Mouse (Mus musculus): Measurements from ENCODE around the gene Noc2l. TPM values are rescaled to one million over a fixed set of nuclear protein-coding genes. Genes with fewer than 3 reads are reported as not detected.

The Noc2l gene
- polyA plus RNA-seq, 1 experiment: 66.1 TPM

DNA sequence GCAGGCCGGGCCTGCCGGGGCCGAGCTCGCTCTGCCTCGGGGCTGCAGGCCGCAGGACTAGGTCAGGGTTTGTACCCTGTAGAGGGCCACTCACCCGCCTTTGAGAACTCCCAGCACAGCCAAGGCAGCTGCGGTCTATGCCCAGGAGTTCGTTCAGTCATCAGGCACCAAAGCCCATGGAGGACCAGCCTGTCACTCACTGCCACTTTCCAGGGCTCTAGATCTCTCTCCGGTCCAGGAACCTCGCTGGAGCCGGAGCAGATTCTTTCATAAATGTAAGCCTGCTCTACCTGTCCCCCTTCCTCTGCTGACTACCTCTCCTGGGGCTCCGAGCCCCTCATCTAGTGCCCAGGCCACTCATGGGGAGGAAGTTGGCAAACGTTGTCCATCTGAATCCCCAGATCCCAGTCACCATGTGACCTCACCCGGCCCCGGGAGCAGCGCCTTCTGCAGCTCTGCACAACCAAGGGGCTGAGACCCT lies 1.7 kb upstream of the Noc2l start:
- peaks cover 1% of the 10 kb centered on the region; the same call in 1 of the 2 replicates for H3K4me1 ChIP-seq (ENCODE audit: control insufficient read depth, insufficient read depth, low read length)
- H3K27ac ChIP-seq (ENCODE audit: insufficient read depth, low read length): no peak overlapping the region
- no peak; the same call in 1 of the 2 replicates for TF ChIP-seq POLR2A (IDR thresholded peaks at IDR 0.05; ENCODE audit: low read depth, low read length)
- no peak for TF ChIP-seq CTCF (IDR thresholded peaks at IDR 0.05; ENCODE audit: borderline replicate concordance, insufficient read depth, low read length)
- H3K4me3 ChIP-seq (ENCODE audit: insufficient read depth, low read length): peak overlapping the region; percentile 74

DNA sequence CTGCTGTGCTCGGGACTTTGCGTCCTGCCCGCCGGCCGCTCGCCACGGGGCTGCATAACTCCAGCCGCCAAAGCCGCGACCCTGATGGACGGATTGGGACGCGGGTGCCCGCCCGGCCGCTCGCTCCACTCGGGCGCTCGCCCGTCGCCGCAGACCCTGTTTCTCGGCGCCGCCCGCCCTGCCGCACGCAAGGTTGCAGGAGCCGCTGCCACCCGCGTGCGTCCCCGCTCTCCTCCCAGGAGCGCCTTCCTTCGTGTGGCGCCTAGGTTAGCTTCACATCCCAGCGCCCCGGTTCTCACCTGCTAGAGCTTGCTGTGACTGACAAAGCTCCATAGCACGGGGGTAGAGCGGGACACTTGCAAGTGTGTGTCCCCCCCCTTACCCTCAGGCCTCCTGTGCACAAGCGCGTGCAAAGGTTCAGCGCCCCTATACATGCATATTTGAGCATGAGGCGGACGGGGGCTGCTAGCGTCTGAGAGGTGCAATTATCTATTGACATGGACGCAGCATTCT lies 1.1 kb upstream of the Noc2l start, which contains the start of gene Plekhn1:
Plekhn1 (minus strand) TSS at position 157 of the 513 bp plus-strand sequence.
- TF ChIP-seq POLR2A (IDR thresholded peaks at IDR 0.05; ENCODE audit: low read depth, low read length) (peak; percentile 43), CTCF (IDR thresholded peaks at IDR 0.05; ENCODE audit: borderline replicate concordance, insufficient read depth, low read length) (no peak)
- Histone ChIP-seq H3K27ac (ENCODE audit: insufficient read depth, low read length) (peak within 1 kb of the TSS; percentile 55), H3K4me1 (ENCODE audit: control insufficient read depth, insufficient read depth, low read length) (no peaks in the 10 kb centered on the region), H3K4me3 (ENCODE audit: insufficient read depth, low read length) (peak within 1 kb of the TSS; percentile 74)

DNA sequence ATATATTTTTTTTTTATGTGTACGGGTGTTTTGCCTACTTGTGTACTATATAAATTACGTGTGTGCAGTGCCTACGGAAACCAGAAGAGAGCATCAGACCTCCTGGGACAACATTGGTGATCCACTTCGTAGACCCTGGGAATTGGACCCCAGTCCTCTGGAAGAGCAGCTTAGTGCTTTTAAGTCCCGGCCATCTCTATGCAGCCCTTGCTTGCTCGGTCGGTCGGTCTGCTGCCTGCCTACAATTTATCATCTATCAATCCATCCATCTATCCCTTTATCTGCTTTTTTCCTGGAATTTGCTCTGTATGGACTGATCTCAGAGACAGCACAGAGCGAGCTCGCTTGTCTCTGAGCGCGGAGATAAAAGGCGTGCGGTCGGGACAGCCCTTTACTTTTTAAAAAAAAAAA lies 445 bp upstream of the Noc2l start:
- H3K4me3 ChIP-seq (ENCODE audit: insufficient read depth, low read length): peak overlapping the region; percentile 41
- no peaks in the 10 kb centered on the region for H3K4me1 ChIP-seq (ENCODE audit: control insufficient read depth, insufficient read depth, low read length)
- peak overlapping the region; percentile 55 for H3K27ac ChIP-seq (ENCODE audit: insufficient read depth, low read length)
- no peak for TF ChIP-seq POLR2A (IDR thresholded peaks at IDR 0.05; ENCODE audit: low read depth, low read length)
- no peak for TF ChIP-seq CTCF (IDR thresholded peaks at IDR 0.05; ENCODE audit: borderline replicate concordance, insufficient read depth, low read length)

DNA sequence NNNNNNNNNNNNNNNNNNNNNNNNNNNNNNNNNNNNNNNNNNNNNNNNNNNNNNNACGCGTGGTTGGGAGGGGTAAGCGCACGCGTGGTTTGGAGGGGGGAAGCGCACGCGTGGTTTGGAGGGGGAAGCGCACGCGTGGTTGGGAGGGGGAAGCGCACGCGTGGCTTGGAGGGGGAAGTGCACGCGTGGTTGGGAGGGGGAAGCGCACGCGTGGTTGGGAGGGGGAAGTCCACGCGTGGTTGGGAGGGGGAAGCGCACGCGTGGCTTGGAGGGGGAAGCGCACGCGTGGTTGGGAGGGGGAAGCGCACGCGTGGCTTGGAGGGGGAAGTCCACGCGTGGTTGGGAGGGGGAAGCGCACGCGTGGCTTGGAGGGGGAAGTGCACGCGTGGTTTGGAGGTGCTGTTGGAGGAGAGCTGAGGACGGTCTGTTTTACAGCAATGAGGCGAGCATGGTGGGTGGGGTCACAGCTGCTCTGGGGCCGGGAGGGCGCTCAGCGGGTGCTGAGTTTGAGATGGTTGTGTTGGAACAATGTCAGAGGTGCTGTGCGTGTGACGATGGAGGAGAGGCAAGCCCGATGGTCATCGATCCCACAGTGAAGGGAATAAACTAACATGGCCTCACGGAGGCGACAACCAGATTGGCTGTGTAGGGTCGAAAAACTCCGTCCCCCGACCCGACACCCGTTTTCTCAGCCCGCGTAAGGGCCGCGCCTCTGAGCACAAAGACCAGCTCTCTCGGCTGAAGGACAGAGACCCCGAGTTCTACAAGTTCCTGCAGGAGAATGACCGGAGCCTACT lies 1.0 kb downstream of the Noc2l start:
- H3K27ac ChIP-seq (ENCODE audit: insufficient read depth, low read length): no peak overlapping the region
- TF ChIP-seq CTCF (IDR thresholded peaks at IDR 0.05; ENCODE audit: borderline replicate concordance, insufficient read depth, low read length) (no peak), POLR2A (IDR thresholded peaks at IDR 0.05; ENCODE audit: low read depth, low read length) (no peak)
- H3K4me1 ChIP-seq (ENCODE audit: control insufficient read depth, insufficient read depth, low read length): no peaks in the 10 kb centered on the region
- peak overlapping the region; percentile 90 for H3K4me3 ChIP-seq (ENCODE audit: insufficient read depth, low read length)

DNA sequence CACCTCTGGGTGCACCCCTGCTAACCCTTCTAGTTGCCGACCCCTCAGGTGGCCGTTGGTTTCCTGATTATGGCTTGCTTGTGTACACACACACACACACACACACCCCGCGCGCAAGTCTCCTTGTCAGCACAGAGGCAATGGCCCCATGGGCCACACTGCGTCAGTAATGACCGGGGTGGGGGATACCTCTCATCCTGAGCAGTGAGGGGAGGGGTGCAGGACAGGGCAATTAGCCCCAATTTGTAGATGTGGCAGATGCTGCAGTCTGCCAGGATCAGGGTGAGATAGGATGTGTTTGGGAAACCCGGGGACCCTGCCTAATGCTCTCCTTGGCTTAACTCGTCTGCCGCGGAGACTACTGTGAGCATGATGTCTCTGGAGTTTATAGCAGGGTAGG lies 13.8 kb downstream of the Noc2l start:
- Histone ChIP-seq H3K27ac (ENCODE audit: insufficient read depth, low read length) (no peak overlapping the region), H3K4me1 (ENCODE audit: control insufficient read depth, insufficient read depth, low read length) (no peaks in the 10 kb centered on the region), H3K4me3 (ENCODE audit: insufficient read depth, low read length) (no peak overlapping the region)
- TF ChIP-seq POLR2A (IDR thresholded peaks at IDR 0.05; ENCODE audit: low read depth, low read length) (no peak), CTCF (IDR thresholded peaks at IDR 0.05; ENCODE audit: borderline replicate concordance, insufficient read depth, low read length) (no peak)

DNA sequence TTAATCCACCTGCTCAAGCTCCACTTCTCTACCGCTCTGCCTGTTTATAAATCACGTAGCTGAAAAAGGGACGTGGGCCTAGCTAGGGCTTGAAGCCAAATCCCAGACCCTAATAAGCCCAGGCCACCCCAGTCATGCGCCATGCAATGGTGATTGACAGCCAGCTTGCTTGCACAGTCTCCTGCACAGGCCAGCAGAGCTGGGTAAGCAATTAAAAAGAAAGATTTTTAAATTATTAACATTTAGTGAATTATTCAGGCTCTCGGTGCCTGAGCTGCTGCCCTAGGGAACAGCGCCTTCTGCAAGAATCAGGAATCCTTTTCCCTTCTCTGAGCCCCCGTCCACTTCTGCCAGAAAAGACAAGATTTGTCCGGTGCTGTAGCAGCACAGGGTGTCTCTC lies 15.3 kb downstream of the Noc2l start:
- TF ChIP-seq CTCF (IDR thresholded peaks at IDR 0.05; ENCODE audit: borderline replicate concordance, insufficient read depth, low read length) (no peak), POLR2A (IDR thresholded peaks at IDR 0.05; ENCODE audit: low read depth, low read length) (no peak)
- no peak overlapping the region for H3K27ac ChIP-seq (ENCODE audit: insufficient read depth, low read length)

DNA sequence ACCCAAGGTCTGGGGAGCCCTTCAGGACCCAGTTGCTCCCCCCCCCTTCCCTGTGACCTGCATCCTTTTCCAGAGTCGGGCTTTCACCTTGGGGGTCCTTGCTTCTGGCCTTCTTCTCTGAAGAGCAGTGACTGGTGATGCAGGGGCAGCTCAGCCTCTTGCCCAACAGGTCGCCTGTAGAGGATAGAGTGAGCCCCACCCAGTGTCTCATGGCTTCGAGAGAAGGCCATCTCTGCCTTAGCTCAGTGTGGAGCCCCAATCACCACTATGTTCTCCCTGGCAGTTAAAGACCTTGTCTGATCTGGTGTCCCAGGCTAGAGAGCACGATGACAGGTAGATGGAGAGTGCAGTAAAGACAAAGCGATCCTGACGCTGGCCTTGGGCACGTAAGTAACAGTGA lies 16.3 kb downstream of the Noc2l start:
- TF ChIP-seq CTCF (IDR thresholded peaks at IDR 0.05; ENCODE audit: borderline replicate concordance, insufficient read depth, low read length): no peak
- TF ChIP-seq POLR2A (IDR thresholded peaks at IDR 0.05; ENCODE audit: low read depth, low read length): no peak
- no peak overlapping the region for H3K4me3 ChIP-seq (ENCODE audit: insufficient read depth, low read length)
- H3K4me1 ChIP-seq (ENCODE audit: control insufficient read depth, insufficient read depth, low read length): no peaks in the 10 kb centered on the region
- no peak overlapping the region for H3K27ac ChIP-seq (ENCODE audit: insufficient read depth, low read length)

More for the DNA sequence above, 15.3 kb downstream of the Noc2l start:
- Histone ChIP-seq H3K4me3 (ENCODE audit: insufficient read depth, low read length) (no peak overlapping the region), H3K4me1 (ENCODE audit: control insufficient read depth, insufficient read depth, low read length) (no peaks in the 10 kb centered on the region)

DNA sequence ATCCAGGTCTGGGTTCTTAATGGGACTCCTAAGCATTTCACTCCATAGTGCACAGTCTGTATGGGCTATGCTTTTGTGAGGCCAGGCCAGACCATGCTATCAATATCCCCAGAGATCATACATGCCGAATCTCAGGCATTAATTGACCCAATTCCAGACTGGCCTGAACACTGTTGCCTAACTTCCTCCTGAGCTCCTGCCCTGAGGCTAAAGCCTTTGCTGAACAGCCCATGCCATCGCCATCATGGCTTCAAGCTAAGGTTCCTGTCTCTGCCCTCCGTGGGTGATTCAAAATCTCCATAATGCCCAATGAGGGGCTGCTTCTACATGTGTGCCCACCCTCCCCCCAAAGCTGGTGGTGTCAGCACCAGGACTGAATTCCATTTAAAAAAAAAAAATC lies 16.8 kb downstream of the Noc2l start:
- TF ChIP-seq CTCF (IDR thresholded peaks at IDR 0.05; ENCODE audit: borderline replicate concordance, insufficient read depth, low read length) (no peak), POLR2A (IDR thresholded peaks at IDR 0.05; ENCODE audit: low read depth, low read length) (no peak)
- Histone ChIP-seq H3K4me3 (ENCODE audit: insufficient read depth, low read length) (no peak overlapping the region), H3K4me1 (ENCODE audit: control insufficient read depth, insufficient read depth, low read length) (no peaks in the 10 kb centered on the region)

DNA sequence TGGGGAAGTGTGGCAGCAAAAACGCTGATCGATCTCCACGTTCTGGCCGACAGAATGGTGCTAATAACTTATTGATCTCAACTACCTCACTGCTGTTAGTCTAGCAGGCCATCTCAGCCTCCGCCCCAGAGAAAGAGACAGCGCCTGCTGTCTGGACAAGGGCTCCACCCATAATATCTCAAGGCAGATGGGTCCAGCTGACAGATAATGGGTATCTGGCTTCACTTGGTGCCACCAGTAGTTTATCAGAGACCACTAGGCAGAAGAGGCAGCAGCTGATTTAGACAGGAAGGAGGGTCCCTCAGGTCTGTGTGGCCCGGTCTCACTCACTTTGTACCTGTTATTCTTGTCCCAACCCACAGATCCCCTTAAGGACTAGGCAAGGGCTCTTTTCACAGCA lies 17.2 kb downstream of the Noc2l start:
- no peak overlapping the region for H3K4me3 ChIP-seq (ENCODE audit: insufficient read depth, low read length)
- no peak overlapping the region for H3K27ac ChIP-seq (ENCODE audit: insufficient read depth, low read length)
- TF ChIP-seq POLR2A (IDR thresholded peaks at IDR 0.05; ENCODE audit: low read depth, low read length) (no peak), CTCF (IDR thresholded peaks at IDR 0.05; ENCODE audit: borderline replicate concordance, insufficient read depth, low read length) (no peak)
- H3K4me1 ChIP-seq (ENCODE audit: control insufficient read depth, insufficient read depth, low read length): no peaks in the 10 kb centered on the region

More for the DNA sequence above, 16.8 kb downstream of the Noc2l start:
- no peak overlapping the region for H3K27ac ChIP-seq (ENCODE audit: insufficient read depth, low read length)
